Mouse (Mus musculus): ENCODE results near the gene Bicc1. TPM values are rescaled to one million over a fixed set of nuclear protein-coding genes. Genes with fewer than 3 reads are reported as not detected.
A peak's percentile ranks its signal among the peaks of the same experiment; 100 is the strongest.

Bicc1 gene
- total and polyA plus RNA-seq, 2 experiments from 2014 or later: 4.6 to 5.2 TPM

GRCm38 (mm10) chr10:71041874-71042273, 117.6 kb downstream of the Bicc1 start:
- Histone ChIP-seq H3K27me3 (ENCODE audit: insufficient read depth, low read length) (no peaks in the 10 kb centered on the region), H3K9ac (no peak overlapping the region), H3K4me3 (ENCODE audit: low read depth, low read length) (no peak overlapping the region), H3K36me3 (ENCODE audit: insufficient read depth) (no peaks in the 10 kb centered on the region), H3K4me2 (ENCODE audit: low read depth) (no peak overlapping the region), H3K9me3 (ENCODE audit: low read length) (no peaks in the 10 kb centered on the region), H3K27ac (ENCODE audit: low read depth, low read length) (0 out of 2 replicates have a peak overlapping the region, but pooled peaks have one; percentile 5), H3K4me1 (ENCODE audit: insufficient read depth) (no peaks in the 10 kb centered on the region)
- ATAC-seq: peak; percentile 79
- 38% methylated on average over 4 of the region's 4 CpGs for WGBS
- peak; percentile 57 for DNase-seq
- no peak for TF ChIP-seq CTCF (IDR thresholded peaks at IDR 0.05; ENCODE audit: low read depth)

GRCm38 (mm10) chr10:71036484-71036883, 123.0 kb downstream of the Bicc1 start:
- H3K27ac ChIP-seq (ENCODE audit: low read depth, low read length): no peak overlapping the region
- ATAC-seq (no peak), DNase-seq (no peak)
- H3K4me3 ChIP-seq (ENCODE audit: low read depth, low read length): no peak overlapping the region
- H3K36me3 ChIP-seq (ENCODE audit: insufficient read depth): no peaks in the 10 kb centered on the region
- no peaks in the 10 kb centered on the region for H3K9me3 ChIP-seq (ENCODE audit: low read length)
- no peak overlapping the region for H3K4me2 ChIP-seq (ENCODE audit: low read depth)
- H3K9ac ChIP-seq: no peak overlapping the region
- H3K4me1 ChIP-seq (ENCODE audit: insufficient read depth): no peaks in the 10 kb centered on the region
- no peak for TF ChIP-seq CTCF (IDR thresholded peaks at IDR 0.05; ENCODE audit: low read depth)
- WGBS: 51% methylated on average over 7 of the region's 7 CpGs
- no peaks in the 10 kb centered on the region for H3K27me3 ChIP-seq (ENCODE audit: insufficient read depth, low read length)

GRCm38 (mm10) chr10:71028996-71029395, 130.5 kb downstream of the Bicc1 start:
- ATAC-seq: peak; percentile 74; the same call in 1 of the 2 replicates
- 54% methylated on average over 4 of the region's 4 CpGs for WGBS
- no peak overlapping the region for H3K4me3 ChIP-seq (ENCODE audit: low read depth, low read length)

GRCm38 (mm10) chr10:71028066-71028844, 131.2 kb downstream of the Bicc1 start:
- DNase-seq (peak; percentile 63), ATAC-seq (peak; percentile 76)
- 44% methylated on average over 14 of the region's 14 CpGs for WGBS

More at GRCm38 (mm10) chr10:71028996-71029395, 130.5 kb downstream of the Bicc1 start:
- H3K9me3 ChIP-seq (ENCODE audit: low read length): no peaks in the 10 kb centered on the region
- no peaks in the 10 kb centered on the region for H3K36me3 ChIP-seq (ENCODE audit: insufficient read depth)
- no peak overlapping the region for H3K9ac ChIP-seq
- 0 out of 2 replicates have a peak, but pooled peaks cover 5% of the 10 kb centered on the region for H3K4me1 ChIP-seq (ENCODE audit: insufficient read depth)
- DNase-seq: peak; percentile 66
- no peak for TF ChIP-seq CTCF (IDR thresholded peaks at IDR 0.05; ENCODE audit: low read depth)
- no peak overlapping the region for H3K27ac ChIP-seq (ENCODE audit: low read depth, low read length)
- H3K27me3 ChIP-seq (ENCODE audit: insufficient read depth, low read length): no peaks in the 10 kb centered on the region
- H3K4me2 ChIP-seq (ENCODE audit: low read depth): no peak overlapping the region

GRCm38 (mm10) chr10:71025131-71025894, 134.2 kb downstream of the Bicc1 start:
- no peak for DNase-seq
- Histone ChIP-seq H3K4me1 (ENCODE audit: insufficient read depth) (0 out of 2 replicates have a peak, but pooled peaks cover 5% of the 10 kb centered on the region), H3K4me2 (ENCODE audit: low read depth) (no peak overlapping the region), H3K36me3 (ENCODE audit: insufficient read depth) (no peaks in the 10 kb centered on the region), H3K4me3 (ENCODE audit: low read depth, low read length) (no peak overlapping the region), H3K27me3 (ENCODE audit: insufficient read depth, low read length) (no peaks in the 10 kb centered on the region), H3K27ac (ENCODE audit: low read depth, low read length) (no peak overlapping the region), H3K9me3 (ENCODE audit: low read length) (no peaks in the 10 kb centered on the region), H3K9ac (no peak overlapping the region)
- no peak for ATAC-seq
- WGBS: 83% methylated on average over 18 of the region's 18 CpGs
- TF ChIP-seq CTCF (IDR thresholded peaks at IDR 0.05; ENCODE audit: low read depth): no peak

More at GRCm38 (mm10) chr10:71028066-71028844, 131.2 kb downstream of the Bicc1 start:
- Histone ChIP-seq H3K4me2 (ENCODE audit: low read depth) (peak overlapping the region; percentile 35), H3K27me3 (ENCODE audit: insufficient read depth, low read length) (no peaks in the 10 kb centered on the region), H3K36me3 (ENCODE audit: insufficient read depth) (no peaks in the 10 kb centered on the region), H3K27ac (ENCODE audit: low read depth, low read length) (peak overlapping the region; percentile 29; the same call in 1 of the 2 replicates), H3K9ac (no peak overlapping the region), H3K4me3 (ENCODE audit: low read depth, low read length) (no peak overlapping the region), H3K9me3 (ENCODE audit: low read length) (no peaks in the 10 kb centered on the region), H3K4me1 (ENCODE audit: insufficient read depth) (0 out of 2 replicates have a peak, but pooled peaks cover 5% of the 10 kb centered on the region)
- no peak for TF ChIP-seq CTCF (IDR thresholded peaks at IDR 0.05; ENCODE audit: low read depth)

GRCm38 (mm10) chr10:71024681-71025080, 134.8 kb downstream of the Bicc1 start:
- Histone ChIP-seq H3K4me3 (ENCODE audit: low read depth, low read length) (no peak overlapping the region), H3K36me3 (ENCODE audit: insufficient read depth) (no peaks in the 10 kb centered on the region), H3K4me2 (ENCODE audit: low read depth) (no peak overlapping the region), H3K9me3 (ENCODE audit: low read length) (no peaks in the 10 kb centered on the region), H3K27me3 (ENCODE audit: insufficient read depth, low read length) (no peaks in the 10 kb centered on the region), H3K27ac (ENCODE audit: low read depth, low read length) (no peak overlapping the region), H3K9ac (no peak overlapping the region), H3K4me1 (ENCODE audit: insufficient read depth) (0 out of 2 replicates have a peak, but pooled peaks cover 5% of the 10 kb centered on the region)
- TF ChIP-seq CTCF (IDR thresholded peaks at IDR 0.05; ENCODE audit: low read depth): no peak
- DNase-seq (no peak), ATAC-seq (no peak)
- 87% methylated on average over 9 of the region's 9 CpGs for WGBS
